Mouse (Mus musculus) myocyte (in vitro differentiated cells): ENCODE results near the gene Susd4.

ENCODE experiments used
- POLR2A ChIP-seq: IDR thresholded peaks from one replicate; pipeline ENCODE4 v1.6.1; 2011; ENCODE audit warnings: low read depth, mild to moderate bottlenecking, control low read depth, moderate library complexity; ENCODE audit not compliant: insufficient read length
- USF1 ChIP-seq: IDR thresholded peaks from one replicate; pipeline ENCODE4 v1.6.1; 2011; ENCODE audit warnings: low read depth, mild to moderate bottlenecking, control low read depth, moderate library complexity

DNA sequence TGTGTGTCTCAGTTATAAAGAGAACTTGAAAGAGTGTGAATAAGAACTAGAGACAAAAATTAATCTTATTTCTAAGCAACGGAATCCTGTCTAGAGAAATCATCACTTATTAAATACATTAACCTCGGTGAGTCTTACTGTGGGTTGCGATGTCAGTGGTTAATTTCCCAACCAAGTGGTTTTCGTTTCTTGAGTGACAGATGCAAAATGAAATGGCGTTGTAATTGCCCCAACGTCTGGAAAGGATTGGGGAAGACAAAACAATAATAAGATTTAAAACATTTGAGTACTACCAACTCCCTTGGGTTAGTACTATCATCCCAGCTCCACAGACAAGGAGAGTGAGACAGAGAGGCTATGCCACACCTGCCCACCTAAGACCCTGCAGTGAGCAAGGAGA is 181.9 kb downstream of the Susd4 start:
- no peak for TF ChIP-seq USF1
- TF ChIP-seq POLR2A = no peak
